Mouse (Mus musculus): ENCODE data around the gene Gm10638.

DNA sequence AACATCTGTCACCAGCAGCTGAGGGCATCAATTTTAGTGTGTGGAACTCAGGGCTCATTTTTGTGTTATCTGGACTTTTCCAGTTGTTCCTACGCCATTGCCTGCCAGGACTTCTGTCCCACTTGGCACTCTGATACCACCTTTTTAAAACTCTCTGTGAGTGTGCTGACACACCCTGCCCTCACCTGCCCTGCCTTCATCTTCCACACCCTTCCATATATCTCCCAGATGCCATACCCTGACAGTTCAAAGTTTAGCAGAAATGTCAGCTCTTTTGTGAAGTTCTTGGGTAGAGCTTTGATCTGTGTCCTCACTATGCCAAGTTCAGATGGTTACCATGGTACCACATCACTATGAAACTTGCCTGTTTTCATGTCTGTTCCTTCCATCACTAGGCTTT lies 44.1 kb downstream of the Gm10638 start:
- TF ChIP-seq POLR2A (IDR thresholded peaks at IDR 0.05; ENCODE audit: extremely low read depth, insufficient read depth, low read length): no peak
- TF ChIP-seq CTCF (IDR thresholded peaks at IDR 0.05; ENCODE audit: extremely low read depth, insufficient read depth, low read length): no peak
